Mouse (Mus musculus): ENCODE measurements around the gene Lrrtm4.

Lrrtm4 gene

GRCm38 (mm10) chr6:80018765-80019164 lies at the start of gene Lrrtm4:
Lrrtm4 (plus strand) TSS chr6:80018877.
- peak; percentile 51 to 53 for DNase-seq

- DNase-seq: peak; percentile 13 to 20
Observed at GRCm38 (mm10) chr6:80019189-80019860, 648 bp downstream of the Lrrtm4 start.

GRCm38 (mm10) chr6:80019861-80020230 lies 1.2 kb downstream of the Lrrtm4 start:
- peak; percentile 6 to 20 for DNase-seq

- DNase-seq: no peak
Observed at GRCm38 (mm10) chr6:80056849-80057248, 38.2 kb downstream of the Lrrtm4 start.

GRCm38 (mm10) chr6:80078001-80078400 lies 59.3 kb downstream of the Lrrtm4 start:
- DNase-seq: no peak

DNA sequence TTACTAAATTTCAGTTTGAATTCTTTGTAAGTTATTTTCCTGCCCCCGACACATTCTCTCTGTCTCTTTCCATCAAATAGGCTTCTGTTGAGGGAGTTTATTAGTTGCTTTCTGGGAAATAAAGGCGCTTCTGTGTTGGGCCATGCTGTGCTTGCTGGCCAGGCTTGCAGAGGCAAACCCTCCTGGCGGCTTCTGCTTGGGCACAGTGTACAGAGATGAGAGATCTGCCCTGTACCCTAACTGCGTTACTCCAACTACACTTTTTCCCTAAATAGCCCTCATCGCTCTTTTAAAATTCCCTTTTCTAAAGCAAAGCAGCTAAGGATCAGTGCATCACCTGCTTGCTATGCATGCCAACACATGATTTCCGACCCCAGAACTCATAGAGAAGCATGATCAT lies 60.6 kb downstream of the Lrrtm4 start:
- peak in 1 of 2 experiments; percentile 4 for DNase-seq

GRCm38 (mm10) chr6:80094909-80095308 lies 76.2 kb downstream of the Lrrtm4 start:
- DNase-seq: no peak

GRCm38 (mm10) chr6:80105343-80105742 lies 86.7 kb downstream of the Lrrtm4 start:
- peak in 1 of 2 experiments; percentile 6 for DNase-seq

GRCm38 (mm10) chr6:80105843-80106242 lies 87.2 kb downstream of the Lrrtm4 start:
- no peak for DNase-seq

DNA sequence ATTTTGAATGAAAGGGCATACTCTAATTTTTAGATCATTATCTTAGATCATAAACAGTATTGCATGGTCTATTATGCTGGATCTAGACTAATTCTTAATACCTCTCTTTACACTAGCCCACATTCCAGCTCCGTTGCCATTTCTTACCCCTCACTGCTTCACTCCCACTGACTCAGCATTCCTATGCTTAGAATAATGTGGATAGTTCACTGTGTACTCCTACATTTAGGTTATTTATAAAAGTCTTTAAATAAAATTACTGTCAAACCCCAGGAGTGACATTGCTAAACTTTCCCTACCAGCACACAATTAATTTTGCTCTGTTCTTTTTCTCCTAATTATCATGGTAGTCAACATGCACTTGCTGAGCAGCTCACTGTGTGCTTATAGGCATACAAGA lies 107.7 kb downstream of the Lrrtm4 start:
- no peak for DNase-seq

DNA sequence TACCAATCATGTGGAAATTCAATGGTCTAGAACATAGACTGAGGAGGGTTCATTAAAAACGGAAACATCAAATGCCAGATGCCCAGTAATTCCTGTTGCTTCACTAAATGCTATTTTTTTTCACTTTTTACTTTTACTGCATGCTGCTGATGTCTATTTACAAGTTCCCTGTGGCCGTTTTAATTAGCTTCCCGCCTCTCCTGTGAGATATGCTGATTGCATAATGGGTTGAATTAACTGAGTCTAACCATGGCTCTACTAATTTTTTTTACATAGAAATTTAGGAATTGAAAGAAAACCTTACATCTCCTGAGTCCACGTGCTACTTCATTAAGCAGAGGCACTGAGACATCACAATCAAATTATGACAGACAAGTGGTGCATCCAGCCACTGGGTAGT lies 143.9 kb downstream of the Lrrtm4 start:
- DNase-seq: no peak

DNA sequence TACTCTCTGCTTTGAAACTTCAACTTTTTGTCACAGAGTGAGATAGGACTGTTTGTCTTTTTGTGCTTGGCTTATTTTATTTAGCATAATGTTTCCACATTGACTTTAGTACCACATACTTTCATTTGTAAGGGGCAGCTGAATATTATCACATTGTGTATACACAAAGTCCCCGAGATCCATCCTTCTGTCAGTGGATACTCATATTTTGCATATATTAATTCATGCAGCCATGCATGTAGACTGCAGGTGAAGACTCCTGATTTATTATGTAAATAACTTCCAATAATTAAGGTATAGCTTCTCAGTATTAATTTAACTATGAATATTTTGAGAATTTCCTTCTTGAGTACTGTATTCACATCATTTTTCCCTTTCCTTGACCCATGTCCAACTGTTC lies 163.2 kb downstream of the Lrrtm4 start:
- DNase-seq: no peak

DNA sequence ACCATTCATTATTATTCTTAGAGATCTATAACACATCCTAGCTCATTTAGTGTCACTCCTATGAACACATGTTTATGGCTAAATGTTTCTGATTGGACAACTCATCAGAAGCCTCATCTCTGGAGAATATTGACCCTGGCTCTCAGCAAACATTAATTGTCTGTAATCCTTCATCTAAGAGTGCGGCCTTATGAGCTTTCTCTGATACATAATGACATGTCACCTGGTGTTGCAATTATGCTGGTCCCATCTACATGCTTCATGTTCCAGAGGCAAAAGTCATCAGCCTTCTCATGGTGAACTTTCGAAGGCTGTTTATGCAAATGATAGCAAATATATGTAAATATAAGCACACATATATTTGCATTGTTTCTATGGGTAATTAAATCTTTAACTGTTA lies 163.7 kb downstream of the Lrrtm4 start:
- no peak for DNase-seq

- no peak for DNase-seq
Observed at GRCm38 (mm10) chr6:80185489-80186113, 166.9 kb downstream of the Lrrtm4 start.

DNA sequence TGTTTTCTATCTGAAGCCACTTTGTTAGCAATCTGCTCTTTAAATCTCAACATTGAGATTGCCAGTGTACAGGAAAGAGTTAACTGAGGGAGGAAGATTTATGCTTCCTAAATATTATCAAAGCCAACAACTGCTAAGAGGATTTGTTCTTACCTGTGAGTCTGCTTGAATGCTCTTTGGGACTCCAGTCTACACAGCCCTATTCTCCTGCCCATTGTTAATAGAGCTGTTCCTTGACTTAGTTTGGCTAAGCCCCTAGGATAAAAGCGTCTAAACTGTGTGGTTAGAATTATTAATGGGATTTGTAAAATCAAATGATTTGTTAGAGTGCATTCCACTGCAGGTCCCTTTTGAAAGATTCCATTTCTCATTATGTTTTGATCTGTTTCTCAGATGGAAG lies 168.1 kb downstream of the Lrrtm4 start:
- DNase-seq: no peak

DNA sequence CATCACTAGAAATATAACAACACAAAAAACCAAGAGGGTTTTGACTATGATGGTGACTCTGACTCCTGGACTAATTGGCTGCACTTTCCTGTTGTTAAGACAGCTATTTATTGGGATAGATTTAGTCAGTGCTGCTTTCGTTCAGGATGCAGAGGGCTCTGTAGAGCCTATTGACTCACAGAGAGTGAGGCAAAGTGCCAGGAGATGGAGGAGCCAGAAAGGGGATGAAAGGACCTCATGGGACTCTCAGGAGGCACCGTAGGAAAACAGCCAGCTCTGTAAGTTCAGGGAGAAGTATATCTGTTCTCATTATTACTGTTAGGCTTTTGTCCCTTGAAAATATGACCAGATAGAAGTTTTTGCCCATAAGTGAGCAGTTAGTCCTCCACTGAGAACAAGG lies 190.8 kb downstream of the Lrrtm4 start:
- peak in 1 of 2 experiments; percentile 4 for DNase-seq

DNA sequence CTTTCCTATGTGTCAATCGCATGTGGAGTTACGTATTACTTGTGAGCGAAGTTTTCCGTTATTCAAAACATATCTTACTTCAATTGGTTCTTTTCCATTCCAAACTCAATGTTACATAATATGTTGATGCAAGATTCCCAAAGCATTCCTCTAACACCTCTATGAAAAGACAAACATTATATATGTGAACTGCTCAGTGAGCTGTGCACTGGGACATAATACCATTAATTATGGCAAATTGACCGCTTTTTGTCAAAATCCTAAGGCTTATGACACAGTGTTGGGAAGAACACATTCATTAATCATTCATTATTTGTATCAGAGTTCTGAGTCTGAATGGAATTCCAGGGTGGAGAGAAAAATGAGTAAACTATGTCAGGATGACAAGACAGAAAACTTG lies 191.6 kb downstream of the Lrrtm4 start:
- DNase-seq: no peak

- no peak for DNase-seq
Observed at GRCm38 (mm10) chr6:80261595-80261994, 242.9 kb downstream of the Lrrtm4 start.

DNA sequence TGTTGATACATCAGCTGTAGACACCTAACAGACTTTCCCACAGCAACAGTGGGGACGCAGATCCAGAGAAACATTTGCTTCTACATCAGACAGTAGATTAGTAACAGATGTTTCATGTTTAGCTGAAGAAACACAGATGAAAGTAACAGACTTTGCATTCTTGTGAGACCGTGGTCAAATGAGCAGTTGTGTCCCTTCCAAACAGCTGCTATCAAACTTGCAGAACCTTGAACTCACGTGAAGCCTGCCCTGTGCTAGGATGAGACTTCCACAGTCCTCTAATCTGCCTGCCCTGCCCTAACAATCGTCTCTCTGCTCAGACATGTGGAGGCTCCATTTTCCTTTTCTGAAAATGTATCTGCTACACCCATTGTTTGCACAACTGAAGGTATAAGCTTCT lies 245.3 kb downstream of the Lrrtm4 start:
- no peak for DNase-seq

- DNase-seq: no peak
Observed at GRCm38 (mm10) chr6:80264584-80264983, 245.9 kb downstream of the Lrrtm4 start.

- DNase-seq: no peak
Observed at GRCm38 (mm10) chr6:80265746-80266145, 247.1 kb downstream of the Lrrtm4 start.

GRCm38 (mm10) chr6:80286968-80287367 lies 268.3 kb downstream of the Lrrtm4 start:
- no peak for DNase-seq

GRCm38 (mm10) chr6:80301871-80302270 lies 283.2 kb downstream of the Lrrtm4 start:
- no peak for DNase-seq

DNA sequence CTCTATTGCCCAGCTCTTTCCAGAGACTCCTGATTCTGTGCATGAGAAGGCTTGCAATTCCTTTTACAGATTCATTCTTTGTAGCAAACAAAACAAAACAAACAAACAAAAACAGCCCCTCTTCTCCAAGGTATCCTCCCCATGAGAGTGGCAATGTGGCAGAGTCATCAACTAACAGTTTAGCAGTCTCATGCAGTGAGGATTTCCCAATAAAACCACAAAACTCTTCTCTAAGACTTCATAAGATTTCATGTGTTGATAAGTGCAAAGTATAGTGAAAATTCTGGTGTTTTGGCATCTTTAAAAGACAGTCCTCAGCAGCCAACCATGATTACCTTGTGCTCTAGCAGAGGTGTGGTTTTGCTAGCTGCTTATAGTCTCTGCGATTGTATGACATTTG lies 284.9 kb downstream of the Lrrtm4 start:
- no peak for DNase-seq

- no peak for DNase-seq
Observed at GRCm38 (mm10) chr6:80328391-80328790, 309.7 kb downstream of the Lrrtm4 start.
